Mouse (Mus musculus): ENCODE measurements at regions not wholly inside any gene's neighbourhood (a gene's known extent, or its start where the extent isn't known, plus 50 kb on each side); places are given as distances from the start of the nearest gene placed in this dataset.

DNA sequence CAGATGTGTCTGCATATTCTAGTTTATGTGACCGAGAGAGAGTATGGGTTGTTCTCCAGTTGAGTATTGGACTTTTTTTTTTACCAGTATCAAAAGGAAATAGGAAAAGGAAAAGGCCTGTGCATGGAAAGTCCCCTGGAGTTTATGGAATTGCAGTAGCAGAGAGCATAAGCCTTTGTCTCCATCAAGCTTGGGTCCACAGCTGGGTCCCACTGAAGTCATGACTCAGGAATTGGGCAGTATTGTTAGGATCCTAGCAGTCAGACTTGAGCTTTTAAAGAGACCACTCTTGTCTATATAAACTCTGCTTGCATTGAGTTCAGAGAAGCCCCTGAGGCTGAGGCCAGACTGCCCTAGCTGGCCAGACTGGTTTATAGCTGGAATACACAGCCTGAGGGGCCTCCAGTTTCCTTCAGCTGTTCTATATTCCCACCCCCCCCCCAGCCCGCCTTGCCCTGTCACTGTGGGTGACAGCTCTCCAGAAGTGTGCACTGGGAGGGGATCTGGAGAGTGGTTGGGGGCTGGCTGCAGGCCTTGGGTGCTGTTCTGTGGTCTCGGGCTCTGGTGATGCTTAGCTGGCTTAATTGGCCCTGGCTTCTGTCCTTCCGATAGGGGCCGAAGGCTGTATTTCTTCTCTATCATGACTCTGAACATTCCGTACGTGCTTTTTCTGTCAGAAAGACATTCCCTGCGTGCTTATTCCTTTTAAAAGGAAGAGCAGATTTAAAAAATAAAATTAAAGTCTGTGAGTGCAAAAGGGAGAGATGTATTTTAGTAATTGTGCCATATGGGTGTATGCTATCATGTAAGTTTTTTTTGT lies 1130.8 kb upstream of the A1bg start:
- no peak for TF ChIP-seq CTCF (IDR thresholded peaks at IDR 0.05; ENCODE audit: borderline replicate concordance, control insufficient read depth, extremely low read depth, insufficient read depth, low read length, poor library complexity)
- no peak for TF ChIP-seq POLR2A (IDR thresholded peaks at IDR 0.05; ENCODE audit: control insufficient read depth, extremely low read depth, insufficient read depth, low read length, poor library complexity)
